Mouse (Mus musculus) midbrain, embryonic 12.5 days (tissue): ENCODE measurements around the gene Spats2l. TPM values are rescaled to one million over a fixed set of nuclear protein-coding genes. Genes with fewer than 3 reads are reported as not detected.

Experiments used
- ATAC-seq: fragments of 200-750 bp; cut with Nextera tagmentation; 2 replicates; pipeline ENCODE4 v1.8.0; 2017; ENCODE audit warnings: low read depth, moderate TSS enrichment, moderate library complexity; ENCODE audit not compliant: low FRiP score
- H3K27ac ChIP-seq: fragments of 300-500 bp; sonication (generic); replicated peaks from 2 replicates; pipeline ENCODE4 v1.5.1; 2016; ENCODE audit warnings: mild to moderate bottlenecking
- H3K27me3 ChIP-seq: fragments of 300-500 bp; sonication (generic); 2 replicates; pipeline ENCODE4 v1.6.1; 2016; ENCODE audit warnings: mild to moderate bottlenecking
- H3K36me3 ChIP-seq: fragments of 300-500 bp; sonication (generic); 2 replicates; pipeline ENCODE4 v1.6.1; 2016
- H3K4me1 ChIP-seq: fragments of 300-500 bp; sonication (generic); 2 replicates; pipeline ENCODE4 v1.6.1; 2016
- H3K4me2 ChIP-seq: fragments of 300-500 bp; sonication (generic); replicated peaks from 2 replicates; pipeline ENCODE4 v1.6.1; 2016; ENCODE audit warnings: mild to moderate bottlenecking, moderate library complexity
- H3K4me3 ChIP-seq: fragments of 300-500 bp; sonication (generic); 2 replicates; pipeline ENCODE4 v1.5.1; 2016; ENCODE audit warnings: mild to moderate bottlenecking
- H3K9ac ChIP-seq: fragments of 300-500 bp; sonication (generic); replicated peaks from 2 replicates; pipeline ENCODE4 v1.6.1; 2016; ENCODE audit warnings: mild to moderate bottlenecking, moderate library complexity
- H3K9me3 ChIP-seq: fragments of 300-500 bp; sonication (generic); 2 replicates; pipeline ENCODE4 v1.6.1; 2016; ENCODE audit warnings: mild to moderate bottlenecking
- WGBS: fragments of 180-500 bp; shearing (Covaris S2); methylation state at CpG from one replicate; pipeline ENCODE4 v1.1.7; 2016; 5-methylcytosine and 5-hydroxymethylcytosine counted together
- polyA plus RNA-seq: library from polyadenylated mRNA; unstranded; fragments of >200 nt; fragmentation: Nextera tagmentation; extraction: Ambion mirVana; gene quantifications from 2 replicates; pipeline ENCODE4 v1.2.1, GENCODE M21; 2016

The Spats2l gene
- polyA plus RNA-seq, 1 experiment from 2014 or later: 62.3 TPM

DNA sequence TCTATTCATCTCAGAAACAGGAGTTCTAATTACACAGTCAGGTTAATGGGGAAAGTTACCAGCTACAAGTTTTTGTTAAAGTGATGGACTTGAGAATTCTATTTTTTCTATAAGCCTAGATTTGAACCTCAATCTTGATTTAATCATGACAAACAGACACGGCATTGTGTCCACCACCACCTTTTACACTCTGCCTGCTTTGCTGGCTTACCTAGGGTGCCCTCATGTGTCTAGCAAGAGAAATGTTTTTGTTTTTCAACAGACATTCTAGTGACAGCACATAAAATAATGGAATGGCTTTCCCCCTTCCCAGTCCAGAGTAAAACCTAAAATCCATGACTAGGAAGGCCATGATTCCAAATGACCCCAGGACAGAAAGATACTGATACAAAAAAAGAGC is 175.2 kb downstream of the Spats2l start:
- Histone ChIP-seq H3K27me3 (no peaks in the 10 kb centered on the region), H3K9me3 (no peaks in the 10 kb centered on the region), H3K9ac (no peak overlapping the region), H3K36me3 (no peaks in the 10 kb centered on the region), H3K4me2 (no peak overlapping the region), H3K4me3 (no peak overlapping the region), H3K4me1 (peaks cover 17% of the 10 kb centered on the region), H3K27ac (no peak overlapping the region)
- ATAC-seq: no peak
- WGBS: 6% methylated on average over 1 of the region's 1 CpGs

GRCm38 (mm10) chr1:57949716-57950115 is 175.8 kb downstream of the Spats2l start:
- Histone ChIP-seq H3K27me3 (no peaks in the 10 kb centered on the region), H3K27ac (no peak overlapping the region), H3K4me2 (no peak overlapping the region), H3K4me1 (peaks cover 17% of the 10 kb centered on the region), H3K9me3 (no peaks in the 10 kb centered on the region), H3K9ac (no peak overlapping the region), H3K36me3 (no peaks in the 10 kb centered on the region), H3K4me3 (no peak overlapping the region)
- WGBS: 65% methylated on average over 5 of the region's 5 CpGs
- ATAC-seq: no peak

DNA sequence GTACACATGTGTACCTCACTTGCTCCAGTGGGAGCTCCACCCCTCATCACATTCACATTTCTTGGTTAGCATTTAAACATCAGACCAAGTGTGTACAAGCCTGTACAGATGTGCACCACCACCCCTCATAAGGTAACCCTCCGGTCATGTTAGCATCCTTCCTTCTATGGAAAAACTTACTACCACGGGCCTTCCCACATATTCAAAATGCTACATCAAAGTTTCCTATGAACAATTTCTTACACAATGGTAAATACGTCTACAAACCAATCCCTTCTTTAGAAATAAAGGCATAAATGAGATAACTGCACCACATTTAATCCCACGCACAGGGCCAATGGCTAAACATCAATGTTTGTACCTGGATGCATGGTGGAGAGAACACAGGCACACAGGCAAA is 178.5 kb downstream of the Spats2l start:
- Histone ChIP-seq H3K36me3 (peaks cover 17% of the 10 kb centered on the region), H3K27ac (no peak overlapping the region), H3K9ac (no peak overlapping the region), H3K4me1 (peaks cover 13% of the 10 kb centered on the region), H3K4me2 (no peak overlapping the region), H3K9me3 (no peaks in the 10 kb centered on the region), H3K27me3 (no peaks in the 10 kb centered on the region), H3K4me3 (no peak overlapping the region)
- ATAC-seq: no peak
- 93% methylated on average over 4 of the region's 4 CpGs for WGBS

DNA sequence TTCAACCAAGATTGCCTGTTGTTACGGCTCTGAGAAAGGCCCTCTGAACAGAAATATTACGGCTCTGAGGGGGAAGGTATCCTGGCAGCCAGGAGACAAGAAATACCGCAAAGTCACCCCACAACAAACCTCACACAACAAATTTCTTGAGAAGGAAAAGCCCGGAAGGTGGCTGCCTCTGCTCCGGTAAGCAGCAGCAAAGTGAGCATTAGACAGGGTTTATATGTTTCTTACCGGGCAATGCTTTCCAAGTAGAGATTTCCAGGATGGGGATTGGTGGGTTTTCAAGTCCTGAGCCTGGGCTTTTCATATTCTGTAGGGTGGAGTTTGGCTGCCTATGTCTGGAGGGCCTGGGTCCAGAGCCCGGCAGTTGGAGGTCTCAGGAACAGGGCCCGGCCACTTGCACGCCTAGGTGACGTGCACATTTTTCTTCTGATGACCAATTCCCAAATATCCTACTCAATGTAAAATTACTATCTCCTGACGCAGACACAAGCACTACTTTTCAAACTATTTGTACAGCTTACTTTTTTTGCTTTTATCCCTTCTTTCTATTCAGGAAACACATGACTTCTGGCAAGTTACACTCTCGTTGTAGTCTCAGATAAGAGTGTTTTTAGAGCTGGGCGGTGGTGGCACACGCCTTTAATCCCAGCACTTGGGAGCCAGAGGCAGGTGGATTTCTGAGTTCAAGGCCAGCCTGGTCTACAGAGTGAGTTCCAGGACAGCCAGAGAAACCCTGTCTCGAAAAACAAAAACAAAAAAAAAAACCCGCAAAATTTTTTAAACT is 179.8 kb downstream of the Spats2l start:
- Histone ChIP-seq H3K27me3 (no peaks in the 10 kb centered on the region), H3K4me3 (no peak overlapping the region), H3K9me3 (no peaks in the 10 kb centered on the region), H3K4me1 (0 out of 2 replicates have a peak, but pooled peaks cover 5% of the 10 kb centered on the region), H3K27ac (0 out of 2 replicates have a peak overlapping the region, but pooled peaks have one; percentile 35), H3K36me3 (peaks cover 19% of the 10 kb centered on the region), H3K9ac (no peak overlapping the region), H3K4me2 (no peak overlapping the region)
- ATAC-seq: no peak
- WGBS: 83% methylated on average over 16 of the region's 16 CpGs

DNA sequence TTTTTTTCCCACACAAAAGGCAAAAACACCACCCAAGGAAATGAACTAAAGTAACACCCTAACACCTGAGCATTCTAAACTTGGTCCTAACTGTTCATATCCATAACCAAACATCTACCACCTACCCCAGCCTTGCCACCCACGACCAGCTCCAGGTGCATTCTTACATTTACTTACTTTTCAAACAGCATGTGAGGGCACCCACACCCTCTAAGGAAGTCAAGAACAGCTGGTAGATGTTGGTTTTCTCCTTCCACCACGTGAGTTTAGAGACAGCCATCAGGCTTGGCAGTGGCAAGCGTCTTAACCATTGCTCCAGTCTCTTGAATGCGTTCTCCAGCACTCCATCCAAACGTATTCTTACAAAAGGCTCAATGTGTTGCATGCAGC is 180.4 kb downstream of the Spats2l start:
- Histone ChIP-seq H3K27ac (no peak overlapping the region), H3K9me3 (no peaks in the 10 kb centered on the region), H3K4me2 (no peak overlapping the region), H3K4me3 (no peak overlapping the region), H3K36me3 (peaks cover 24% of the 10 kb centered on the region), H3K27me3 (no peaks in the 10 kb centered on the region), H3K4me1 (0 out of 2 replicates have a peak, but pooled peaks cover 5% of the 10 kb centered on the region), H3K9ac (no peak overlapping the region)
- ATAC-seq: no peak
- 94% methylated on average over 5 of the region's 5 CpGs for whole genome bisulfite sequencing

DNA sequence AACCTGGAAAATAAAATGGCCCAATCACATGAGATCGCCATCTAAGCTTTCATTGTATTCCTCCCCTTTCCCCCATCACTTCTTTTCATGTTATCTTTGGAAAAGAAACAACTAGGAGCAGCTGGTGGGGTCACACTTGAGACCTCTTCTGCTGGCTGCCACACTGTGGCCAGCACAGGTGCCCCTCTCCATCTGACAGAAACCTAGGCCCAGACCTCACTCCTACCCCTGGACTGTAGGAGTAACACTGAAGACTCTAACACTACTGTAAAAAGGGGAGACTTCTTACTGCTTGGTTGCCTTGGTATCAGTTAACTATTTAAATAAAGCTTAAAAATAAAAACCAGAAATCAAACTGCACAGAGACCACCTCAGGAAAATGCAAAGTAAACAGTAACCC is 181.8 kb downstream of the Spats2l start:
- no peaks in the 10 kb centered on the region for H3K27me3 ChIP-seq
- H3K4me2 ChIP-seq: no peak overlapping the region
- no peak overlapping the region for H3K4me3 ChIP-seq
- no peak overlapping the region for H3K9ac ChIP-seq
- 96% methylated on average over 1 of the region's 1 CpGs for WGBS
- no peaks in the 10 kb centered on the region for H3K9me3 ChIP-seq
- H3K27ac ChIP-seq: no peak overlapping the region
- peaks cover 29% of the 10 kb centered on the region for H3K36me3 ChIP-seq
- ATAC-seq: no peak
- H3K4me1 ChIP-seq: 0 out of 2 replicates have a peak, but pooled peaks cover 5% of the 10 kb centered on the region

GRCm38 (mm10) chr1:57969327-57970271 is 195.6 kb downstream of the Spats2l start:
- ATAC-seq: peak; percentile 98
- H3K9me3 ChIP-seq: no peaks in the 10 kb centered on the region
- H3K36me3 ChIP-seq: peaks cover 5% of the 10 kb centered on the region
- under 1% methylated on average over 64 of the region's 65 CpGs for WGBS
- H3K4me2 ChIP-seq: peak overlapping the region; percentile 78
- H3K27ac ChIP-seq: peak overlapping the region; percentile 71
- H3K27me3 ChIP-seq: no peaks in the 10 kb centered on the region
- peaks cover 12% of the 10 kb centered on the region for H3K4me1 ChIP-seq
- H3K4me3 ChIP-seq: peak overlapping the region; percentile 77
- H3K9ac ChIP-seq: peak overlapping the region; percentile 77

- Histone ChIP-seq H3K4me1 (peaks cover 12% of the 10 kb centered on the region), H3K27me3 (no peaks in the 10 kb centered on the region), H3K4me3 (no peak overlapping the region), H3K36me3 (no peaks in the 10 kb centered on the region; the same call in 1 of the 2 replicates), H3K4me2 (no peak overlapping the region), H3K9me3 (no peaks in the 10 kb centered on the region), H3K9ac (no peak overlapping the region), H3K27ac (no peak overlapping the region)
- ATAC-seq: no peak
- WGBS: 86% methylated on average over 2 of the region's 2 CpGs
Observed at GRCm38 (mm10) chr1:57971588-57971987, 197.6 kb downstream of the Spats2l start.

DNA sequence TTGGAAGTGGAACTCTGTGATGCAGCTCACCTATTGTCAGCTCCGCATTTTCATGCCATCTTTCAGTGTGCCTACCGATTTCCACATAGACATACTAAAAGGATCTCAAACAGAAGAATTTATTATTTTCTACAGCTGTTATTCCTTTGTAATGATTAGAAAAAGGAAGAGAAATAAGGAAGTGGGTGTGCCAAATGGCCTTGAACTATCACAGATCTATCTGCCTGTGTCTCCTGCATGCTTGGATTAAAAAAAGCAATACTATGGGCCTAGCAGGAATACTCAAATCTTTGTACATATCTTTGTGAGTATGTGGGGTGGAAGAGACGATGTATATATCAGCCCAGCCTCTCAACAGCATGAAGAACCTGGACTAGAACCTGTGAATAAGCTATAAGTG is 202.9 kb downstream of the Spats2l start:
- no peak for ATAC-seq
- no peak overlapping the region for H3K4me3 ChIP-seq
- H3K9me3 ChIP-seq: no peaks in the 10 kb centered on the region
- H3K27ac ChIP-seq: no peak overlapping the region
- H3K27me3 ChIP-seq: no peaks in the 10 kb centered on the region
- no peaks in the 10 kb centered on the region for H3K36me3 ChIP-seq
- H3K4me1 ChIP-seq: no peaks in the 10 kb centered on the region
- H3K4me2 ChIP-seq: no peak overlapping the region
- 87% methylated on average over 3 of the region's 3 CpGs for WGBS
- H3K9ac ChIP-seq: no peak overlapping the region

- ATAC-seq: no peak
- WGBS: 62% methylated on average over 6 of the region's 6 CpGs
- Histone ChIP-seq H3K4me1 (no peaks in the 10 kb centered on the region), H3K27ac (no peak overlapping the region), H3K36me3 (no peaks in the 10 kb centered on the region), H3K9me3 (no peaks in the 10 kb centered on the region), H3K9ac (no peak overlapping the region), H3K4me2 (no peak overlapping the region), H3K4me3 (no peak overlapping the region), H3K27me3 (no peaks in the 10 kb centered on the region)
Observed at GRCm38 (mm10) chr1:57989052-57989600, 215.2 kb downstream of the Spats2l start.

GRCm38 (mm10) chr1:57991277-57991676 is 217.3 kb downstream of the Spats2l start:
- Histone ChIP-seq H3K9ac (no peak overlapping the region), H3K4me1 (peaks cover under 1% of the 10 kb centered on the region; the same call in 1 of the 2 replicates), H3K27ac (no peak overlapping the region), H3K4me2 (no peak overlapping the region), H3K36me3 (no peaks in the 10 kb centered on the region), H3K27me3 (no peaks in the 10 kb centered on the region), H3K9me3 (no peaks in the 10 kb centered on the region), H3K4me3 (no peak overlapping the region)
- ATAC-seq: no peak
- 78% methylated on average over 2 of the region's 2 CpGs for WGBS
